Mouse (Mus musculus): Measurements from ENCODE around the gene Snx3. TPM values are rescaled to one million over a fixed set of nuclear protein-coding genes. Genes with fewer than 3 reads are reported as not detected.

Gene Snx3
- polyA plus RNA-seq, 1 experiment from 2014 or later = 326 TPM

GRCm38 (mm10) chr10:42574639-42575038, 72.8 kb downstream of the Snx3 start:
- no peak overlapping the region for H3K9ac ChIP-seq (ENCODE audit: low read depth, low read length)
- H3K27ac ChIP-seq = no peak overlapping the region
- no peaks in the 10 kb centered on the region for H3K36me3 ChIP-seq (ENCODE audit: insufficient read depth, low read length)
- H3K4me1 ChIP-seq (replicated peaks; ENCODE audit: insufficient read depth, low read length) = 0 out of 2 replicates have a peak, but pooled peaks cover 4% of the 10 kb centered on the region
- H3K27me3 ChIP-seq (ENCODE audit: insufficient read depth, low read length) = peaks cover 94% of the 10 kb centered on the region
- ATAC-seq (replicated peaks; ENCODE audit: low FRiP score, low read depth) (no peak), DNase-seq (ENCODE audit: low spot score) (peak; percentile 55)
- no peak overlapping the region for H3K4me2 ChIP-seq (ENCODE audit: low read length)
- no peaks in the 10 kb centered on the region for H3K9me3 ChIP-seq (replicated peaks; ENCODE audit: low read length)
- TF ChIP-seq CTCF (IDR thresholded peaks at IDR 0.05; ENCODE audit: low read depth) = no peak
- no peak overlapping the region for H3K4me3 ChIP-seq (replicated peaks; ENCODE audit: low read depth, low read length)
- 3% methylated on average over 10 of the region's 10 CpGs for WGBS

GRCm38 (mm10) chr10:42577525-42578280, 75.9 kb downstream of the Snx3 start:
- DNase-seq (ENCODE audit: low spot score) (no peak), ATAC-seq (replicated peaks; ENCODE audit: low FRiP score, low read depth) (no peak)
- H3K9me3 ChIP-seq (replicated peaks; ENCODE audit: low read length) = no peaks in the 10 kb centered on the region
- H3K4me2 ChIP-seq (ENCODE audit: low read length) = no peak overlapping the region
- WGBS = 3% methylated on average over 15 of the region's 15 CpGs
- no peak overlapping the region for H3K27ac ChIP-seq
- TF ChIP-seq CTCF (IDR thresholded peaks at IDR 0.05; ENCODE audit: low read depth) = no peak
- no peaks in the 10 kb centered on the region for H3K36me3 ChIP-seq (ENCODE audit: insufficient read depth, low read length)
- 0 out of 2 replicates have a peak, but pooled peaks cover 10% of the 10 kb centered on the region for H3K4me1 ChIP-seq (replicated peaks; ENCODE audit: insufficient read depth, low read length)
- no peak overlapping the region for H3K4me3 ChIP-seq (replicated peaks; ENCODE audit: low read depth, low read length)
- H3K9ac ChIP-seq (ENCODE audit: low read depth, low read length) = no peak overlapping the region
- H3K27me3 ChIP-seq (ENCODE audit: insufficient read depth, low read length) = peaks cover 94% of the 10 kb centered on the region

- under 1% methylated on average over 15 of the region's 15 CpGs for WGBS
- no peak overlapping the region for H3K4me3 ChIP-seq (replicated peaks; ENCODE audit: low read depth, low read length)
- H3K27ac ChIP-seq = no peak overlapping the region
- H3K4me2 ChIP-seq (ENCODE audit: low read length) = no peak overlapping the region
- no peaks in the 10 kb centered on the region for H3K36me3 ChIP-seq (ENCODE audit: insufficient read depth, low read length)
- no peaks in the 10 kb centered on the region for H3K9me3 ChIP-seq (replicated peaks; ENCODE audit: low read length)
- no peak for DNase-seq (ENCODE audit: low spot score)
- no peak for TF ChIP-seq CTCF (IDR thresholded peaks at IDR 0.05; ENCODE audit: low read depth)
- ATAC-seq (replicated peaks; ENCODE audit: low FRiP score, low read depth) = no peak
- H3K9ac ChIP-seq (ENCODE audit: low read depth, low read length) = no peak overlapping the region
- H3K27me3 ChIP-seq (ENCODE audit: insufficient read depth, low read length) = peaks cover 94% of the 10 kb centered on the region
- H3K4me1 ChIP-seq (replicated peaks; ENCODE audit: insufficient read depth, low read length) = peaks cover 10% of the 10 kb centered on the region; the same call in 1 of the 2 replicates
Observed at GRCm38 (mm10) chr10:42578281-42578675, 76.4 kb downstream of the Snx3 start.

GRCm38 (mm10) chr10:42578698-42579474, 77.1 kb downstream of the Snx3 start:
- H3K4me3 ChIP-seq (replicated peaks; ENCODE audit: low read depth, low read length) = no peak overlapping the region

GRCm38 (mm10) chr10:42579475-42580130, 77.8 kb downstream of the Snx3 start:
- Histone ChIP-seq H3K4me3 (replicated peaks; ENCODE audit: low read depth, low read length) (no peak overlapping the region), H3K9me3 (replicated peaks; ENCODE audit: low read length) (no peaks in the 10 kb centered on the region), H3K27ac (no peak overlapping the region), H3K27me3 (ENCODE audit: insufficient read depth, low read length) (peaks cover 94% of the 10 kb centered on the region), H3K4me1 (replicated peaks; ENCODE audit: insufficient read depth, low read length) (peaks cover 10% of the 10 kb centered on the region; the same call in 1 of the 2 replicates), H3K4me2 (ENCODE audit: low read length) (peak overlapping the region; percentile 31), H3K9ac (ENCODE audit: low read depth, low read length) (no peak overlapping the region), H3K36me3 (ENCODE audit: insufficient read depth, low read length) (no peaks in the 10 kb centered on the region)
- ATAC-seq (replicated peaks; ENCODE audit: low FRiP score, low read depth) = no peak
- no peak for DNase-seq (ENCODE audit: low spot score)
- under 1% methylated on average over 39 of the region's 41 CpGs for WGBS
- TF ChIP-seq CTCF (IDR thresholded peaks at IDR 0.05; ENCODE audit: low read depth) = no peak

More at GRCm38 (mm10) chr10:42578698-42579474, 77.1 kb downstream of the Snx3 start:
- Histone ChIP-seq H3K4me2 (ENCODE audit: low read length) (peak overlapping the region; percentile 31; the same call in 1 of the 2 replicates), H3K27ac (no peak overlapping the region), H3K27me3 (ENCODE audit: insufficient read depth, low read length) (peaks cover 94% of the 10 kb centered on the region), H3K9ac (ENCODE audit: low read depth, low read length) (no peak overlapping the region), H3K9me3 (replicated peaks; ENCODE audit: low read length) (no peaks in the 10 kb centered on the region), H3K4me1 (replicated peaks; ENCODE audit: insufficient read depth, low read length) (peaks cover 10% of the 10 kb centered on the region; the same call in 1 of the 2 replicates), H3K36me3 (ENCODE audit: insufficient read depth, low read length) (no peaks in the 10 kb centered on the region)
- ATAC-seq (replicated peaks; ENCODE audit: low FRiP score, low read depth) = no peak
- 3% methylated on average over 22 of the region's 22 CpGs for WGBS
- DNase-seq (ENCODE audit: low spot score) = no peak
- no peak for TF ChIP-seq CTCF (IDR thresholded peaks at IDR 0.05; ENCODE audit: low read depth)
